22 mouse cellular contexts compared by ENCODE assay signal in genomic region chr13:38049888-38050287, GRCm38 (mm10).
"Had no signal": no experiment of that assay in that cellular context is flagged by ENCODE, and none has a peak within 500 bp of the region (broad histone marks: within the 10 kb centered on the region; RNA-seq: fewer than 3 reads in every experiment).

No protein-coding gene starts in this region.

- H3K27me3 ChIP-seq: limb, embryonic 12.5 days; limb, embryonic 15.5 days; megakaryocyte, embryonic 14.5 days; neural tube, embryonic 13.5 days had no signal

- H3K9me3 ChIP-seq: limb, embryonic 12.5 days; limb, embryonic 15.5 days; megakaryocyte, embryonic 14.5 days; midbrain, embryonic 10.5 days; neural tube, embryonic 13.5 days had no signal

- ATAC-seq: liver, postnatal 0 days; lung, postnatal 0 days had no signal

- H3K4me2 ChIP-seq: limb, embryonic 12.5 days; limb, embryonic 15.5 days; liver, embryonic 11.5 days; lung, embryonic 14.5 days; neural tube, embryonic 13.5 days had no signal

- H3K4me1 ChIP-seq: limb, embryonic 12.5 days; limb, embryonic 15.5 days; midbrain, embryonic 10.5 days; neural tube, embryonic 13.5 days had no signal

- H3K9ac ChIP-seq: limb, embryonic 12.5 days; limb, embryonic 15.5 days; liver, embryonic 14.5 days; liver, postnatal 0 days; lung, embryonic 14.5 days; neural tube, embryonic 13.5 days had no signal

- H3K4me3 ChIP-seq: limb, embryonic 12.5 days; limb, embryonic 15.5 days; megakaryocyte, embryonic 14.5 days; midbrain, embryonic 10.5 days; neural tube, embryonic 13.5 days had no signal

- H3K27ac ChIP-seq: kidney, postnatal 0 days; limb, embryonic 12.5 days; limb, embryonic 15.5 days; liver, embryonic 14.5 days; macrophage; midbrain, embryonic 10.5 days; neural tube, embryonic 13.5 days had no signal

- DNase-seq: kidney, adult 2 months; kidney, postnatal 25 days; layer of hippocampus, postnatal 36 days; left cerebral cortex, postnatal 4 days; liver, postnatal 0 days; lung, embryonic 14.5 days; midbrain, embryonic 14.5 days; retina, postnatal 1 day; right cerebral cortex, postnatal 25 days; thymus, adult 18-20 months; thymus, postnatal 14 days; thymus, postnatal 4 days had no signal
